Mouse (Mus musculus): ENCODE measurements around the gene Atp2b1.

The Atp2b1 gene

DNA sequence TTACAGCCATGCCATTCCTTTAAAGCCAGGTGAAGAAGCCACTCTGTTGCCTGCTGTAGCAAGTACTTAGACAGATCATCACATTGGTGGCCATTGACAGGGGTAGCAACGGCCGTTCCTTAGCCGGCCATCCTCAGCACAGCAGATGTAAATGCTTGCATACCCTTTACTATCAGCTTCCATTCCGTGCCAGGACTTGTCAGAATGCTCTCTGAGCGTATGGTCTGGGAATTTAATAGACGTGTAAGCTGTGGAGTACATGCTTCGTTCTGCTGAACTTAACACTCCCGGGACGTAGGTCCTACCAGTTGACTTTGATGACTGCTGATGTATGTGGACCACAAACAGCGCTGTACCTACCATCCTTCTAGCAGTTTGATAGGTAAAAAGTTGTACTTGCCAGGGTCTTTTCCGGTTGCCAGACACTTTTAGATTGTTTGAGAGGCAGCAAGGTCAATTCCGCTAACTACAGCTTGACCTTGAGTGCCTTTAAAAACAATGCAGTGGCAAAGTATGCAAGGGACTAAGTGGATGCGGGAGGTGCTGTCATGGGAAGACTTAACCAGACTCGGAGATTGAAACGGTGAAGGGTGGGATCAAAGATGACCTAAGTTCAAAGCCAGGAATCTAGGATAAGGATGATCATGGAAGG, 53.2 kb downstream of the Atp2b1 start:
- DNase-seq, result no peak

DNA sequence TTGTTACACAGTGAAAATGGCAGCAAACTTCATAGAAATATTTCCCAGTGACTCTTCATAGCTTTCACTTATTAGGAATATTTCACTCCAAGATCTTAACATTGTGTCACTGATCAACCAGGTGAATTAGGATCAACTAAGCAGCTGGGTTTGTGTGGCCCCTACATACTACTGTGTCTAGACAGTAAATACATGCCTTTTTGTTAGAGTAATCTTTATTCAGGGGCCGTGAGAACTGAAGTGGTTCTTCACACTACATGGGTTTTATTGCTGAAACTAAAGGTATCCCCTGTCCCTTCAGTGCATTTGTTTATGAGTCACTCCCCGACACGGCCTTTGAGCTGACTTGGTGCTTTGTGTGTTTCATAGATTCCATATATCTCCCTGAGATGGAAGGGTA, 56.7 kb downstream of the Atp2b1 start:
- DNase-seq, result no peak

DNA sequence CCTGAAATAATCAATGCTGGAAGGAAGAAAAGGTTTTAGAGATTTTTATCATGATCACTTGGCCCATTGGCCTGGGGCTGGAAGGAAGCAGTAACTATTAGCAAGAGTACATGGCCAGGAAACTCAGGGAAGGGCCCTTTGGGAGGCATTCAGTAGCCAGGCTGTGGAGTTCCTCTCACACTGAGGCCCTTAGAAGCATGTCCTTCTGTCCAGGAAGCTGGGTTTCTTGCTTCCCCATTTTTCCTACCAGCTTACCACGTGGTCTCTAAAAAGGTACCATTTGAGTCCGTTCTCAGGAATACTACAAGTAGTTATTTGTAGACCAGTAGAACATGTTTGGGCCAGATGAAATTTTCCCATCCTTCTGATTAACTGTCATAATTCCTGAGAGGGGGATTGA, 58.2 kb downstream of the Atp2b1 start:
- no peak for DNase-seq

DNA sequence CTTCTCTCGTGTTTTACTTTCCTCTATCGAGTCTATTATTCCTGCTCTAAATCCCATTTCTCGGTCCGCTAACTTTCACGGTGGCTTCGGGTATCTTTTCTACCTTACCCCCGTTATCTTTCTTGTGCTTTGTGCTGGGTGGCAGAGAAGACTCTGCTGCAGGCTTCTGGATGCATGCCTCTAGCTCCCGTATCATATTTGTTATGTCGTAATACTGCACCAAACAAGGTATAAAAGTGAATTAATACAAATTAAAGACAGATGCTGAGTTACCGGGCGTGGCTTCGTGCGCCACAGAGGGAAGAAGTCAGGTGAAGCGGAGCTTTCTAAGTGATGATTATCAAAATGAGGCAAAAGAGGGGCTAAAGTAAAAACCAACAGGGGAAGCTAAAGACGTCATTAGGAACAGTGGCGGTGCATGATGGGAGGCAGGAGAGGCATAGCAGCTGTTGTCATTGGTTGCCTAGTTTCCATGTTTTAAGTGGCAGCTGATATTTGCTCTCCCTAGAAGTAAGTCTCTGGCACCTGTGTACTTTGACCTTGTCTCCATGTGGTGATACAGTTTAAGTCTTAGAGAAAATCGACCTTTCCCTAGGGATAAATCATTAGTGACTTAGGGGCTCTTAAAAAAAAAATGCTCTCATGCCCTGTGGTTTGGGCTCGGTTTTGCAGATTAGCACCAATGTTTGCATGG, 58.9 kb downstream of the Atp2b1 start:
- no peak for DNase-seq

DNA sequence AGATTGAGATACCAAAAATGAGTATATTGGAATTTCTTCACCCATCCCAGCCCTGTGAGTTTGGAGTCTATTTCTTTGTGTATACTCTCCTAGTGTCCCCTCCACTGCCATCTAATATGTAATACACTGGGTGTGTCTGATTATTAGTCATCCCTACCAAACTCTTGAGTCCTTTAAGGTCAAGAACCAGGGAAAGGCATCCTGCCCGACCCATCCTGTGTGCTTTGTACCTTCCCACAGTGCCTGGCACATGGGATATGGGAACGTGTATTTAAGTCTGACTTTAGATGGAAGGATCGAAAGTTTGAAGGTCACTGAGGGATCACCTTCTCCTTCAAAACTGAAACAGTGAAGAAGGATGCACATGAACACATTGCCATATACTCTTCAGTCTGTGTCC, 60.4 kb downstream of the Atp2b1 start:
- no peak for DNase-seq

DNA sequence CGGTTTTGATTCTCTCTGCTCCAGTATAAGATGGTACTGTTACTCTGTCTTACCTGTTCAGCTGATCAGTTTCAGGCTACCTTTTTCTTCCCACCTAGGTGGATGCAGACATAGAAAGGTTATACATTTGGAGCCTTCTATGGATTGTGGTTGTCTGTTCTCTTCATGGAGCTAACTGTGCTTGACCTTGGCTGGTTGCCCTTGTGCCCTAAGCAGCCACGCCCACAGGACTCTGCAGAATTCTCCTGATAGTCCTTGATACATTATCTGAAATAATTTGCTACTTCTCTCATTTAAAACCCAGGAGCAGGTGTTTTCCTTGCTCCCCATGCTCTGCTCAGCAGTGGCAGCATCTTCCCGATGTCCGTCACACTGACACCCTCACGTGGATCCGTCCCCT, 61.4 kb downstream of the Atp2b1 start:
- no peak for DNase-seq

DNA sequence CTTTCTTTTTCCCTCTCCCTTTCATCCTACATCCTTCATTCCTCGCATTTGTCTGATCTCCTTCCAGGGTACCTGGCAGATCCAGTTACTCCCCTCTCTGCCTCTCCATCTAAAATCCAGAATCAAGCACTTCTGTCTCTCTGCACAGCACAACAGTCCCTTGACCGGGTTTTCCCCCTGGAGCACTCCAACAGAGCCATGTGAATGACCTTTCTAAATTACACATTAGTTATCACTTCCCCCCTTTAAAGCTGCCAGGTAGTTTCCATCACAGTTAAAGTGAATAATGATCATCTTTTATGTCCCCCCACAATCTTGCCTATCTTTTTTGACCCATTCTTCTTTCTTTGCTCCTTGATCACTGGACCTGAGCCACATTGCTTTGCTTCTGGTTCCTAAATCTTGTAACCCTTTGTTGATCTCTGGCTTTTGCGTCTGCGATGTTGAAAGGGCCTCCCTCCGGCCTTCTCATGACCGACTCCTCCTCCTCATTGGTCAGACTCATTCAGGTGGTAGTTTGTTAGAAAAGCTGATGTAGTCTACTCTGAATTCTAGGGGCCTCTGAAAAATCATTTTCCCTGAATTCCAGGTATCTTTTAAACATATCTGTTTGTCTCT, 62.8 kb downstream of the Atp2b1 start:
- no peak for DNase-seq

DNA sequence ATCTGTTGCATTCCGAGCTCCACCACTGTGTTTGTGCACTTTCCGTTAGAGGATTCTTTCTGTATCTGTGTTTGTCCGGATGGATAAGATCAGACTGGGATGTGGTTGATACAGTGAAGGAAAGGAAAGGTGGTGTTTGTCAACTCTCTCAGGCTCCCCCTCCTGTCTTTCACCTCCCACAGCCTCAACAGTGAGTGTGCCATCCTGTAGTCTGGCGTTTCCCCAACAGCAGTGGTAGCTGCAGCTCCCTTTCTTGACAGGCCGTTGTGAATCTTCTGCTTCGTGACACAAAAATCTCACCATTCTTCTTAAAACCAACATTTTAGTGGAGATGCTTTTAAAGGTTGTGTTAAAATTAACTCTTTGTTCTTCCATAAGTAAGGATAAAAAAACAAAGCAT, 64.6 kb downstream of the Atp2b1 start:
- peak; percentile 15 to 30 for DNase-seq

DNA sequence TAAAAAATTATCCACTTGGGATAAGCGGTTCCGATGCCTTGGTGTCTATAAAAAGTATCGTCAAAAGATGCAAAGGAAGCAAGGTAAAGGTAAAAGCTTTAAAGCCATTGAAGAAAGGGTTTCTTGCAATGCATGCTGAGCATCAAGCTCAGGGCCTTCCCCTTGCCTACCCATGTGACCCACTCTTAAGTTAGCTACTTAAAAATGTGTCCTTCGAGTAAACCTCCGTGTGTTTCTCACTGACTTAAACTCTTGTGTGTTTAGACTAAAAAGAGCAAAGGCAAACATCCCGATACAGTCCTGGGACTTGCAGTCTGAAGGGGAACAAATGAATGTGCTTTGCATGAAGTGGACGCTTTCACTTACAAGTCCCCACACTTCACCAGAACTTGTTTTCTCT, 65.1 kb downstream of the Atp2b1 start:
- DNase-seq, result no peak

DNA sequence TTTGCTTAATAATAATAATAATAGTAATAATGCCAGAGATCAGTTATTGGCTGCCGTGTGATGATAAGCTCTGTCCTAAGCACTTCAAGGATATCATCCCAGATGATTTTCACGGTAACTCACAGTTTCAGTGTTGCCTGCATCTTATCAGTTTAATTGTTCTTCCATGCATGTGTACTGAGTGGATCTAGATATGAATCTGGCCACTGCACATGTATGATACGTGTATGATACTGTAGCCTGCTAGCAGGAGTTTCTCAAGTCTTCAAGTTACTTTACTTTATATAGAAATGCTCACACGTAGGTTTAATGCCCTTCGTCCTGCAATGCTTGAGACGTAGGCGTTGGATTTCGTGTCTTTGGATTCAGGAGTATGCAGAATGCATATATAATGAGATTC, 65.7 kb downstream of the Atp2b1 start:
- no peak for DNase-seq

DNA sequence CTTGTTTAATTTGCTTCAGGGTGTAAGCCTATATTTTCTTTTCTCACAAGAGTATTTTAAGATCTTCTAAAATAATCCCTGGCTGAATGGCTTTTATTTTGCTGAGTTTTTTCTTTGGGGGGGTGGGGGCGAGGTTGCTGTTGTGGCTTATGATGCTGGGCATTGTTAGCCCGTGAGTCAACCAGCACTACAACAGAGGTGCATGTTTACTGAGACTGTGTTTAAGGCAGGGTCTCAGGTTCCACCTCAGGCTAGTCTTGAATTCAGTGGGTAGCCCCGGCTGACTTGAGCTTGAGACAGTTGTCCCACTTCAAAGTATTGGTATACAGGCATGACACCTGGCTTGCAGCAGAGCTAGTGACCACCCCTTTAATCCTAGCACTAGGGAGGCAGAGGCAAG, 77.8 kb downstream of the Atp2b1 start:
- DNase-seq, result no peak

DNA sequence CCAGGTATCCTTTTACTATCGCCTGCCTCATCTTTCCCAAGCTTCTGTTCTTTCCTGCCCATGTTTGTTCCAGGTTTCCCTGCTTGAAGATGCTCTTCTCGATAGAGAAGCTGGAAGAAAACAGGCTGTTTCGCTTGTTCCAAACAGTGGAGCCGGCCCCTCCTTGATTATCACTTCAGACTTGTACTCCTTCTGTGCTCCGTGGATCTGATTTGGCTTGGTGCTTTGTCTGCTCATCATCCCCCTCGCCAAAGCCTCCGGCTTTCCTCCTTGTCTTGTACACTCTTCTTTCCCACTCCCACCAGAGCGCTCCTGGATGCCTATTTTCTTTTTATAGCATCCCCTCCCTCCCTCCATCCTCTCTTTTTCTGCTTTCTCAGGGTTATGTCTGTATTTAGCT, 79.0 kb downstream of the Atp2b1 start:
- DNase-seq, result no peak

DNA sequence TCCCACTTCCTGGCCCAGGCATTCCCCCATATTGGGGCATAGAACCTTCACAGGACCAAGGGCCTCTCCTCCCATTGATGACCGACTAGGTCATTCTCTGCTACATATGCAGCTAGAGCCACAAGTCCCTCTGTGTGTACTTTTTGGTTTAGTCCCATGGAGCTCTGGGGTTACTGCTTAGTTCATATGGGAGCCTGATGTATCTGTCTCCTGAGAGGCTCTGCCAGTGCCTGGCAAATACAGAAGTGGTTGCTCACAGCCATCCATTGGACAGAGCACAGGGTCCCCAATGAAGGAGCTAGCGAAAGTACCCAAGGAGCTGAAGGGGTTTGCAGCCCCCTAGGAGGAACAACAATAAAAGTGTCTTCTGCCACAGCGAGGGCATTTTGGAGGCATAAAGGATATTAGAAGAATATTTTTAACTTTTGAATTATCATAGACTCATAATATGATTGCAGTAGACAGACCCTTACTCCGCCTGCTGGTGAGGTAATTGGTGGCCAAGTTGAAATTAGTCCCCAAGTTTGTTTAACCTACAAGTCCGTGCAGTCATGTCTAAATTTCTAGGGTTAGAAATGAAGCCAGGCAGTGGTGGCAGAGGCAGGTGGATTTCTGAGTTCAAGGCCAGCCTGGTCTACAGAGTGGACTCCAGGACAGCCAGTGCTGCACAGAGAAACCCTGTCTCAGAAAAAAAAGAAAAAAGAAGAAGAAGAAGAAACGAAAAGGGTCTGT, 81.0 kb downstream of the Atp2b1 start:
- DNase-seq, result peak; percentile 11 to 17

DNA sequence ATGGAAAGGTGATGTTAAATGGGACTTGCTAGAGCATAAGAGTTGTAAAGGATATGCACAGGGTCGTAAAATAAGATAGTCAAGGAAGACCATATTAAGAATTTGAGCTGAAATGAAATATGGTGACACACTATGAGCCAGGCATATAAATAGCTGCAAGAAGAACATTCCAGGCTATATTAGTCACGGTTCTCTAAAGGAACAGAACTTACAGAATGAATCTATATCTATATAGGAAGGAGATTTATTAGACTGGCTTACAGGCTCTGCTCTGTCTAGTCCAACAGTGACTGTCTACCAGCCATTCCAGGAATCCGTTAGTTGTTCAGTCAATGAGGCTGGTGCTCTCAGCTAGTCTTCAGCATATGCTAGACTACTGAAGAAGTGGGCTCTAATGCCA, 90.7 kb downstream of the Atp2b1 start:
- DNase-seq, result no peak

DNA sequence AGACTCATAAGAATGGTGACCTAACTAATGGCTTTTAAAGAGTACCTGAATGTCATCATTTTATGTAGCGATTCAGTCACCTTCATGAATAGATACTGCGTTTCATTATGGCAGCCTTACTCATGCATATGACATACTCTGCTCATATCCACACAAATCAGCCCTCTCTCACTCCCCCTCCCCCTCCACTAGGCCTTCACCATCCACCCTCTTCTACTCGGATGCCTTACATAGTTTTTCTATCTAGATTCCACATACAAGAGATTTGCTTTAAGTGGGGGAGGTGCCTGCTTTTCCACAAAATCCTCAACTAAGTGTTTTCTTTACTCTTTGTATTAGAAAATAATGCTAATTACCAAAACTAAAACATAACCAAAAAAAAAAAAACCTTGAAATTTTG, 96.9 kb downstream of the Atp2b1 start:
- DNase-seq, result no peak

DNA sequence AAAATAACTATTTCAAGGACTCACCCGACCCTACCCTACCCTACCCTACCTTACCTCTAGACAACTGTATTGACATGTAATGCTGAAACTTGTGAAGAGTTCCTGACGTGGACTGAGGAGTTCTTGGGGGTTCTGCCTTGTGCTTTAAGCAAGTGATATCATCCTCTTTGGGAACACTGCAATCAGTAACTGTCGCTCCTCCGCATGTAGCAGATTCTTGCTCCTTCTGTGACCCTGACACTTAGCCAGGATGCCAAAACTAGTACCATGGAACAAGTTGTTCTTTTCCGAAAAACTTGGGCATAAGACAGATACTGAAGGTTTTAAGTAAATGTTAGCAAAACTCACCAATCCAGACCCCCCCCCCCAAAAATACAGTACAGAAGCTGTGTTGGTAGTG, 97.9 kb downstream of the Atp2b1 start:
- no peak for DNase-seq

DNA sequence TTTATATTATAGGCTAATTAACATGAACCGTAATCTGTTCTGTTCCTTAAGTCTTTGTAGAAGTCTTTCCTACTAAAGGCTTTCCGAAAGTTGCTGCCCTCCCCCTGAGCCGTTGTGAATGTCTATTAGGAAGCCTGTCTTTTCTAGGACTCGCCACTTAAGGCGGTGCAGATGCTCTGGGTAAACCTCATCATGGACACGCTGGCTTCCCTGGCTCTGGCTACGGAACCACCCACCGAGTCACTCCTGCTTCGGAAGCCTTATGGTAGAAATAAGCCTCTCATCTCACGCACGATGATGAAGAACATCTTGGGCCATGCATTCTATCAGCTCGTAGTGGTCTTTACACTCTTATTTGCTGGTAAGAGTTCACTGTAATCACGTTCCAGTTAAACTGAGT, 100.5 kb downstream of the Atp2b1 start:
- no peak for DNase-seq

DNA sequence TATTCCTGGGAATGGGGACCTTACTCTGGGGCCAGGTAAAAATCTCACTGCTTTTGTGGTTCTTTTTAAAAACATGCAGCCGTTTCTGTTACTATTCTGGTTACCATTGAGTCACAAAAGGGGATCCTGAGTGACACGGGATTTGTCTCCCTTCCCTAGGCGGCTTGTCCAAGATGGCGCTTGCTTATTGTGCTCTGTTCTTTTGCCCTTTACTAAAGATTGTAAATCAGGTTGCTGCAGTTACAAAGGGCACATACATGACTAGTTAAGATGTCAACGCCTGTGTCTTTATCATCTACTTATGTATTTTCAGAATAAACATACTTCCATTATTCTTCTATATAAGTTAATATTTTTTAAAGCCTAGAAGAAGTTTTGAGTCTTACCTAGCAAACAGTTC, 102.8 kb downstream of the Atp2b1 start:
- DNase-seq, result no peak

DNA sequence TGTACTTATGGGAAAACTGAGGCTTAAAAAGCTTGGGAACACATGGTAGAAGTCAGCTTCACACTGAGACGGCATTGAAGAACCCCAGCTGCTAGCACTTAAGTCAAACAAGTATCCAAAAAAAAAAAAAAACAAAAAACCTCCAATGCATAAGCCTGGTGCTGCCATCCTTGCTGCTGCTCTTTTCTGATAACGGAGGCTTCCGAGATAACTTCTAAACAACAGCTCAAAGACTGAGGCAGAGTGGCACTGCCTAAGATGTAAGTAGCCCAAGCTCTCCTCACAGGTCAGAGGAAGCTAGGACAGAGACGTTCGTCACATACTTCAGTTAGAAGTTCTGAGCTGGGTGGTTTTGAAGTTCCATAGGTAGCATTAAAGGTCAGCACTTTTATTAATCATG, 113.3 kb downstream of the Atp2b1 start:
- no peak for DNase-seq

DNA sequence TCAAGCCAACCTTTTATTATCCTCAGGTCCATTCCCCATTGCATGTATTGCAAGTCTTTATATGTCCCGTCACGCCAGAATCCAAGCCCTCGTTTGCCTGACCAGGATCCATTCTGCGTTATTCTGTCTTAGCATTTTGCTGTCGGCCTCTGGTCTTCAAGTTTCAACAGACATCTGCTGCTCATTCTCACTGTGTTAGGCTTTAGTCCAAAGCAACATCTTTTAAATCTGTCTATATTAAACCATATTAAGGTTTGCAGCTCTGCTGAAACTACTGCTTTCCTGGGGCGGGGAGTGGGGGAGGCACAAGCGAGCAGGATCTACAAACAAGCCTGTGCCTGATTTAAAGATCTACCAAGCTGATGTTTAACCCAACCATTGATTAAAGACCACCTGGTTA, 115.6 kb downstream of the Atp2b1 start:
- no peak for DNase-seq

DNA sequence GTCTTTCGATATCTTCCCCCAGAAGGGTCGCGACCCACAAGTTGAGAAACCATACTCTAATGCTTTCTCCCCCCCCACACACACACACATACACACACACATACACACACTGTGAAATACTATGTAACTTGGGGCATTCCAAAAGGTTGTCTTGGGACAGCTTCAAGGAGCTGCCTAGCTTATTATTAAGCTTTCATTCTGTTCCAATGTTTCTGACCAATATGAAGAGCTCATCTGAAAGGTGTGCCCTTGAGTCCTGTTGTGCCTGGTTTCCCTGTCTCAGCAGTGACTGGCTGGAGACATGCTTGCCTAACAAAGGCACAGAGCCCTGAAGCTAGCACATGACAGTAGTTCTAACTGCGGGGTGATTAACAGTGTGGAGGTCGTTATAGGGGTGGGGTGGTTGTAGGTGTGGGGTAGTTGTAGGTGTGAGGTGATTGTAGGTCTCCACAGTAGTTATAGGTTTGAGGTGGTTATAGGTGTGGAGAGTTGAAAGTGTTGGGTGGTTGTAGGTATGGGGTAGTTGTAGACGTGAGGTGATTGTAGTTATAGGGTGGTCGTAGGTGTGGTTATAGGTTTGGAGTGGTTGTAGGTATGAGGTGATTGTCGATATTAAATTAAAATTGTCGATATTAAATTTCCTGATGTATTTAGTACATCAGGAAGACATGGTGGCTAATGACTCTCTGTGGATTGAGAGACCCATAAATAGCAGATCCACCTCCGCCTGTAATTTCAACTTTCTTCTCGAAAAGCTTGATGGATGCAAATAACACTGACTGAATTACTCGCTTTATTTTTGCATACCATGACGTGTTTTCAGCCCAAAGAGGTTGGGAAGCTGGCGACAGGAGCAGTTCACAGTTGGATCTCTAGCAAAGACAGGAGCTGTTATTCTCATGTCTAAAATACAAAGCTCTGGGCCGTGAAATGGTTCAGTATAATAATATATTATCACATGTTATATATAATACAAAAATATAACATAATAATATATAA, 119.9 kb downstream of the Atp2b1 start:
- no peak for DNase-seq
